Mouse (Mus musculus): ENCODE measurements around the gene Olfr770.

DNA sequence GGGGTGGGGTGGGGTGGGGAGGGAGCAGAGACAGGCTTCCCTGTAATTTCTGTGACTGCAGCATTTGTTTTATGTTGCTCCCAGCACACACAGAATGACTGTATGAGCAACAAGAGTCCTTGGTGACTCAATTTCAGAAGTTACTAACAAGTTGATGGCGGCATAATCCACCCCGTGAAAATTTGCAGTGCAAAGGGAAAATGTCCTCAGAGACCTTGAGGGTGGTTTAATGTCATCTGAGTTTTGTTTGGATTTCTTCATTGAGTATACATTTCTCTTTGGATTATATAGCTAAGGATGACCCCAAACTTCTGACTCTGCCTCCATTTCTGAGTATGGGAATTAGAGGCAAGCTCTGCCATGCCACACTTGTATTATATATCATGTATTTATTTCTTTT is 21.0 kb downstream of the Olfr770 start, which contains the start of gene Olfr769:
- no peak for TF ChIP-seq CEBPB (IDR thresholded peaks at IDR 0.05; ENCODE audit: low read depth)
- TF ChIP-seq CTCF (IDR thresholded peaks at IDR 0.05; ENCODE audit: control insufficient read depth, insufficient read depth, insufficient read length): no peak
- TF ChIP-seq USF1 (IDR thresholded peaks at IDR 0.05; ENCODE audit: low read depth): no peak
- no peak for TF ChIP-seq FOSL1 (IDR thresholded peaks at IDR 0.05; ENCODE audit: insufficient read depth, low read length, poor library complexity, severe bottlenecking)
- TF ChIP-seq MYOG (IDR thresholded peaks at IDR 0.05; ENCODE audit: control insufficient read depth, extremely low read depth, insufficient read length): no peak
- no peak for TF ChIP-seq MAX (IDR thresholded peaks at IDR 0.05)

Data from C2C12 (cell line).